Mouse (Mus musculus): ENCODE data around the gene Mgst2.

DNA sequence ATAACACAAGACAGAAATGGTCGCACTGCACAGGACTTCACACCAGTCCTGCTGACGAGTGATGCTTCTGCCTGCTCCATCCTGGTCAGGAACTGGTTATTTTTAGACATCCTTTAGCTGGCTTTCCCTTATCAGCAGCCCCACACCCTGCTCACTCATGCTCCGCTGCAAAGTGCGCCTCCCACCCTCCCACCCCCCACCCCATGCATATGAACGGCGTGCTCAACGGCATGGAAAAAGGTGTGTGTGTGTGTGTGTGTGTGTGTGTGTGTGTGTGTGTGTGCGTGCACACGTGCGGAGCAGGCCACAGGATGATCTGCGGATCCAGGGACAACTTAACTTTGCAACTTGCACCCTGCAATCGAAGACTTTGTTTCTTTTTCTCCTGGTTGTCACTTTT lies 68.3 kb downstream of the Mgst2 start:
- TF ChIP-seq CTCF (IDR thresholded peaks at IDR 0.05; ENCODE audit: low read depth) = no peak
- 0 out of 2 replicates have a peak, but pooled peaks have one; percentile 15 for TF ChIP-seq EP300 (IDR thresholded peaks at IDR 0.05; ENCODE audit: low read depth)

All from heart, postnatal 0 days (tissue).